Mouse (Mus musculus): ENCODE measurements around the gene Rassf7.
A peak's percentile ranks its signal among the peaks of the same experiment; 100 is the strongest.

DNA sequence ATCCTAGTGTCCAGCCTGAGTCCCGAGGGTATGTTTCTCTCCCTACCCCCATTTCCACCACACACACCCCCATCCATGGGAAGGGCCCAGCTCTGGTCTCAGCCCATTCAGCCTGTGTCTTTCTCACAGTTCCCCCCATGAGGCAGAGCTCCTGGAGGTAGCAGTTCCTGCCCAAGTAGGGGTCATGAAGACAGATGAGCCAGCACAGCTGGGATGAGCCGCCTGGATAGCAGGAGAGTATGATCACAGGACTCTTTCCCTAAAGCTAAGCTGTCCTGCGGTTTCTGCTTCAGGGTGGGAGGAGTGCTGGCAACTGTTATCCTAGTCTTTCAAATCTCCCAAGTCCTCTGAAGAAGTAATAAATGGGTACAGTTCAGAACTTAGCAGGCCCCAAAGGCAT lies 2.5 kb downstream of the Rassf7 start:
- no peak for TF ChIP-seq POLR2A (IDR thresholded peaks at IDR 0.05; ENCODE audit: insufficient read length, low read depth)
- TF ChIP-seq USF1 (IDR thresholded peaks at IDR 0.05; ENCODE audit: low read depth): no peak
- TF ChIP-seq E2F4 (IDR thresholded peaks at IDR 0.05; ENCODE audit: insufficient read depth): no peak
- TF ChIP-seq MAX (IDR thresholded peaks at IDR 0.05; ENCODE audit: low read depth): no peak
- TF ChIP-seq TCF3 (IDR thresholded peaks at IDR 0.05; ENCODE audit: insufficient read length, low read depth): no peak
- TF ChIP-seq SRF (IDR thresholded peaks at IDR 0.05; ENCODE audit: control insufficient read depth, insufficient read length, low read depth): no peak
- TF ChIP-seq TCF12 (IDR thresholded peaks at IDR 0.05; ENCODE audit: insufficient read depth, poor library complexity, severe bottlenecking): no peak
- peak; percentile 3 to 66 (median 63) for TF ChIP-seq MYOD1 (IDR thresholded peaks at IDR 0.05; ENCODE audit: control insufficient read depth in 1 of 3, insufficient read length in 2 of 3, low read depth in 2 of 3)
- TF ChIP-seq POLR2AphosphoS2 (IDR thresholded peaks at IDR 0.05; ENCODE audit: insufficient read length, low read depth): peak; percentile 9
- TF ChIP-seq REST (IDR thresholded peaks at IDR 0.05; ENCODE audit: insufficient read depth, insufficient read length): no peak
- peak in 1 of 3 experiments; percentile 43 for TF ChIP-seq MYOG (IDR thresholded peaks at IDR 0.05; ENCODE audit: control insufficient read depth in 1 of 3, insufficient read depth in 1 of 3, insufficient read length in 2 of 3, low read depth in 2 of 3)
